Comparison of ENCODE assay signal across 30 mouse cellular contexts in the genomic region with DNA sequence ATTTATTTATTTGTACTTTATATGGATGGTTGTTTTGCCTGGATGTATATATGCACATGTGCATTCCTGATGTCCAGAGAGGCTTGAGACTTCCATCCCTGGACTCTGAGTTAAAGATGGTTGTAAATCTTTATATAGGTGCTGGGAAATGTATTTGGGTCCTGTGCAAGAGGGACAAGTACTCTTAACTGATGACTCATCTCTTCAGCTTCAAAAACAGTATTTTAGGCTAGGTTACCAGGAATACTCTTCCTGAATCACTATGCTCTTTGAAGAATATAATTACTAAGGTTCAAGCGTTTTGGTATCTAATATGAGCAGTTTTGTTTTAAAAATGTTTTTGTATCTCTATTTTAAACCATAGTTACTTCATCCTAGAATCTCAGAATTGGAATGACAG.
"Had no signal": no experiment of that assay in that cellular context is flagged by ENCODE, and none has a peak within 500 bp of the region (broad histone marks: within the 10 kb centered on the region; RNA-seq: fewer than 3 reads in every experiment).

No protein-coding gene starts in this region.

- H3K27me3 ChIP-seq: limb, embryonic 12.5 days; limb, embryonic 13.5 days; limb, embryonic 15.5 days; liver, embryonic 12.5 days; liver, embryonic 13.5 days; liver, embryonic 15.5 days; lung, embryonic 15.5 days; megakaryocyte, embryonic 14.5 days; midbrain, embryonic 12.5 days; midbrain, embryonic 15.5 days; neural tube, embryonic 12.5 days had no signal

- H3K36me3 ChIP-seq: limb, embryonic 10.5 days; limb, embryonic 12.5 days; limb, embryonic 13.5 days; limb, embryonic 15.5 days; liver, embryonic 12.5 days; liver, embryonic 13.5 days; liver, embryonic 15.5 days; lung, embryonic 15.5 days; midbrain, embryonic 10.5 days; midbrain, embryonic 12.5 days; midbrain, embryonic 15.5 days; neural tube, embryonic 12.5 days had no signal

- DNase-seq: left cerebral cortex, postnatal 4 days; liver; liver, embryonic 13.5 days; liver, postnatal 0 days; lung, adult 18-20 months; lung, adult 2 months; lung, embryonic 14.5 days; lung, postnatal 10 days; lung, postnatal 14 days; lung, postnatal 36 days; midbrain, embryonic 14.5 days had no signal

- ATAC-seq: liver, embryonic 12.5 days; liver, postnatal 0 days; lung, postnatal 0 days; midbrain, embryonic 15.5 days; midbrain, embryonic 16.5 days had no signal

- H3K9me3 ChIP-seq: limb, embryonic 10.5 days; limb, embryonic 12.5 days; limb, embryonic 13.5 days; limb, embryonic 15.5 days; liver, embryonic 12.5 days; liver, embryonic 13.5 days; liver, embryonic 15.5 days; lung, embryonic 15.5 days; megakaryocyte, embryonic 14.5 days; midbrain, embryonic 10.5 days; midbrain, embryonic 12.5 days; midbrain, embryonic 15.5 days; neural tube, embryonic 12.5 days had no signal

- H3K4me3 ChIP-seq: left cerebral cortex, adult 2 months; limb, embryonic 10.5 days; limb, embryonic 12.5 days; limb, embryonic 13.5 days; limb, embryonic 15.5 days; liver, embryonic 12.5 days; liver, embryonic 13.5 days; liver, embryonic 15.5 days; lung, embryonic 15.5 days; megakaryocyte, embryonic 14.5 days; midbrain, embryonic 10.5 days; midbrain, embryonic 12.5 days; midbrain, embryonic 15.5 days; myocyte; neural tube, embryonic 12.5 days had no signal

- H3K4me2 ChIP-seq: limb, embryonic 12.5 days; limb, embryonic 13.5 days; limb, embryonic 15.5 days; liver, embryonic 11.5 days; liver, embryonic 12.5 days; liver, embryonic 13.5 days; liver, embryonic 15.5 days; lung, embryonic 14.5 days; lung, embryonic 15.5 days; midbrain, embryonic 12.5 days; midbrain, embryonic 15.5 days; neural tube, embryonic 12.5 days had no signal

- H3K9ac ChIP-seq: limb, embryonic 12.5 days; limb, embryonic 13.5 days; limb, embryonic 15.5 days; liver, embryonic 12.5 days; liver, embryonic 13.5 days; liver, embryonic 14.5 days; liver, embryonic 15.5 days; liver, postnatal 0 days; lung, embryonic 14.5 days; lung, embryonic 15.5 days; midbrain, embryonic 12.5 days; midbrain, embryonic 15.5 days; neural tube, embryonic 12.5 days had no signal

- H3K4me1 ChIP-seq: limb, embryonic 10.5 days; limb, embryonic 12.5 days; limb, embryonic 13.5 days; limb, embryonic 15.5 days; liver, embryonic 12.5 days; liver, embryonic 13.5 days; liver, embryonic 15.5 days; lung, embryonic 15.5 days; megakaryocyte, embryonic 14.5 days; midbrain, embryonic 10.5 days; midbrain, embryonic 12.5 days; midbrain, embryonic 15.5 days; neural tube, embryonic 12.5 days had no signal

- H3K27ac ChIP-seq: limb, embryonic 10.5 days; limb, embryonic 12.5 days; limb, embryonic 13.5 days; limb, embryonic 15.5 days; liver, embryonic 12.5 days; liver, embryonic 13.5 days; liver, embryonic 14.5 days; liver, embryonic 15.5 days; lung, embryonic 15.5 days; macrophage; midbrain, embryonic 10.5 days; midbrain, embryonic 12.5 days; midbrain, embryonic 15.5 days; neural tube, embryonic 12.5 days had no signal
